Mouse (Mus musculus): ENCODE data around the gene Tcp11. TPM values are rescaled to one million over a fixed set of nuclear protein-coding genes. Genes with fewer than 3 reads are reported as not detected.

The Tcp11 gene
- polyA plus RNA-seq, 1 experiment from 2014 or later = 0.86 TPM

DNA sequence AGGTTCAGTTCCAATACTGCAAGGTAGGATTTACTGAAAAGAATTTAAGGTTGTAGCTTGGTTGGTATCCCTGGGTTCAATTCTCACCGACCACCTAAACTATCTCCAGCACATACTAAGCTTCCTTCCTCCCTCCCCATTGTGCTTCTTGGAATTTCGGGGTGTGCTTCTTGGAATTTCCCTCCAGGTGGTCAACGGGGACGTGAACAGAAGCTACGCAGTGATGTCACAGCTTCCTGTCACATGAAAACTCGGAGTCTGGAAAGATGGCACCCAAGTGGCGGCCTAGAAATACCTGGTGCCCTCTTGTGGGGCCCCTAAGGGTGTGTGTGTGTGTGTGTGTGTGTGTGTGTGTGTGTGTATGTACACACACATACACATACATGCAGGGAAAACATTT lies 1.4 kb upstream of the Tcp11 start:
- DNase-seq (ENCODE audit: low spot score) = no peak
- H3K27me3 ChIP-seq (ENCODE audit: low read depth, poor library complexity, severe bottlenecking) = peaks cover 46% of the 10 kb centered on the region
- WGBS = 92% methylated on average over 7 of the region's 7 CpGs

DNA sequence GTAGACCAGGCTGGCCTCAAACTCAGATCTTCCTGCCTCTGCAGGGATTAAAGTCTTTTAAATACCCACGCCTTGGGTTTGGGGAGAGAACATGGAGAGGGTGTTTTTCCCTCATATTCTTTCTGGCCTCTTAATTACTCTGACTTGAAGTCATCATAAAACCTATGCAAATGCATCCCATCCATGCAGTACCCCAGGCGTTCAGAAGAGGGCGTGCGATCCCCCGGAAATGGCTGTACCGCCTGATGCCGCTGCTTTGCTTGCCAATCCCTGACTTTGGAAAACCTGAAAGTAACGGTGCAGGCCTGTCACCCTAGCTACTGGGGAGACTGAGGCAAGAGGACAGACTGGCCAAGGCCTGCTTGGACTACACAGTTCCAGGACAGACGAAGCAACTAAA lies 946 bp upstream of the Tcp11 start:
- H3K4me3 ChIP-seq = no peak overlapping the region
- H3K4me1 ChIP-seq = peaks cover 52% of the 10 kb centered on the region
- 46% methylated on average over 9 of the region's 9 CpGs for WGBS
- H3K27me3 ChIP-seq (ENCODE audit: low read depth, poor library complexity, severe bottlenecking) = peaks cover 46% of the 10 kb centered on the region
- H3K27ac ChIP-seq (replicated peaks) = no peak overlapping the region
- peak; percentile 53 for DNase-seq (ENCODE audit: low spot score)
- H3K9me3 ChIP-seq (replicated peaks) = no peaks in the 10 kb centered on the region
- no peaks in the 10 kb centered on the region for H3K36me3 ChIP-seq

More for the DNA sequence above, 1.4 kb upstream of the Tcp11 start:
- Histone ChIP-seq H3K4me3 (no peak overlapping the region), H3K9me3 (replicated peaks) (no peaks in the 10 kb centered on the region), H3K27ac (replicated peaks) (no peak overlapping the region), H3K4me1 (peaks cover 57% of the 10 kb centered on the region), H3K36me3 (no peaks in the 10 kb centered on the region)

DNA sequence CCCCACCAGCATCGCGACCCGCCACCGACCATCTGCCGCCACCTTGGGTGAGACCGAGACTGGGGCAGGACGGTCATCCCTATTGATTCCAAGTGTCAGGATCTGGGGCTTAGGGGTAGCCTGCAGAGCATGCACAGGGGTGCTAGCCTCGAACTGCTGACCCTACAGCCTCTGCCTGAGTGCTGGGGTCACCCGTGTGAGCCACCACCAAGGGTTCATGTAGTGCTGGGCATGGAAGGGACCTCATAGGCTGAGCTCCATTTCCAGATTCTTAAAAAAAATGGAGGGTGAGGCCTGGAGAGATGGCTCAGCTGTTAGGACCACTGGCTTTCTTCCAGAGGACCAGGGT lies 352 bp upstream of the Tcp11 start:
- no peaks in the 10 kb centered on the region for H3K9me3 ChIP-seq (replicated peaks)
- H3K4me3 ChIP-seq = peak overlapping the region; percentile 78
- H3K4me1 ChIP-seq = peaks cover 46% of the 10 kb centered on the region
- no peak for DNase-seq (ENCODE audit: low spot score)
- H3K27ac ChIP-seq (replicated peaks) = peak overlapping the region; percentile 79
- 12% methylated on average over 9 of the region's 9 CpGs for WGBS
- H3K27me3 ChIP-seq (ENCODE audit: low read depth, poor library complexity, severe bottlenecking) = peaks cover 50% of the 10 kb centered on the region
- H3K36me3 ChIP-seq = no peaks in the 10 kb centered on the region

DNA sequence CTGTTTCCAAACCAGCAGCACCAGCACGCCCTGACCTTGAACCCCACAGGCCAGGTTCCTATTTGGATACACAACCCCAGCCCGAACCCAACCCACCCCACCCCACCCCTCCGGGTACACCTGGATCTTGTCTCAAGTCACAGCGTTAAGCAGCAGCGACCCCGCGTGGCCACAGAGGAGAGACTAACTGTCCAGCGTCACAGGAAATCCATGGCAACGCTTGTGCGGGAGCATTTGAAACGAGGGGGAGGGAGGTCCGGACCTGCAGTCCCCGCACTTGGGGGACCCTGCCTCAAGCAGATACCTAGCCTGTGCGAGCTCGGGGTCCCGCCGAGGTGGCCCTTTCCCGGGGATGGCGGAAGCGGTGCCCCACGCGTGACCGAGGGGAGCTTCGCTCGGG lies 821 bp downstream of the Tcp11 start:
- WGBS = under 1% methylated on average over 25 of the region's 25 CpGs
- H3K36me3 ChIP-seq = no peaks in the 10 kb centered on the region

DNA sequence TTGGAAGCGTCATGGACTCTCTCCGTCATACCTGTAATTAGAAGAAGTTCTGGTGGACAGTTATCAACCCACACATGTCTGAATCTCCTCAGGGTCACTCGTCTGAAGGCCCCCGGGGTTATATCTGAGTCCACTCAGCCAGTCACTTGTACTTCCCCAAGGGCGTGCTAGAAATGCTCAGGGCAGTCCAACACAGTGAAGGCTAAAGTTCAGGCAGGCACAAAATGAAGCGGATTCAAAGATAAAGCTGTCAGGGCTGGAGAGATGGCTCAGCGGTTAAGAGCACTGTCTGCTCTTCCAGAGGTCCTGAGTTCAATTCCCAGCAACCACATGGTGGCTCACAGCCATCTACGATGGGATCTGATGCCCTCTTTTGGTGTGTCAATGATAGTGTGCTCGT lies 2.4 kb downstream of the Tcp11 start:
- no peak for DNase-seq (ENCODE audit: low spot score)
- H3K9me3 ChIP-seq (replicated peaks) = no peaks in the 10 kb centered on the region
- H3K36me3 ChIP-seq = no peaks in the 10 kb centered on the region
- WGBS = 86% methylated on average over 9 of the region's 9 CpGs
- H3K4me3 ChIP-seq = no peak overlapping the region
- H3K27me3 ChIP-seq (ENCODE audit: low read depth, poor library complexity, severe bottlenecking) = peaks cover 36% of the 10 kb centered on the region
- H3K4me1 ChIP-seq = peaks cover 19% of the 10 kb centered on the region
- no peak overlapping the region for H3K27ac ChIP-seq (replicated peaks)

More for the DNA sequence above, 821 bp downstream of the Tcp11 start:
- Histone ChIP-seq H3K9me3 (replicated peaks) (no peaks in the 10 kb centered on the region), H3K27ac (replicated peaks) (peak overlapping the region; percentile 79), H3K4me3 (peak overlapping the region; percentile 78), H3K4me1 (peaks cover 34% of the 10 kb centered on the region), H3K27me3 (ENCODE audit: low read depth, poor library complexity, severe bottlenecking) (peaks cover 50% of the 10 kb centered on the region)
- peak; percentile 90 for DNase-seq (ENCODE audit: low spot score)

DNA sequence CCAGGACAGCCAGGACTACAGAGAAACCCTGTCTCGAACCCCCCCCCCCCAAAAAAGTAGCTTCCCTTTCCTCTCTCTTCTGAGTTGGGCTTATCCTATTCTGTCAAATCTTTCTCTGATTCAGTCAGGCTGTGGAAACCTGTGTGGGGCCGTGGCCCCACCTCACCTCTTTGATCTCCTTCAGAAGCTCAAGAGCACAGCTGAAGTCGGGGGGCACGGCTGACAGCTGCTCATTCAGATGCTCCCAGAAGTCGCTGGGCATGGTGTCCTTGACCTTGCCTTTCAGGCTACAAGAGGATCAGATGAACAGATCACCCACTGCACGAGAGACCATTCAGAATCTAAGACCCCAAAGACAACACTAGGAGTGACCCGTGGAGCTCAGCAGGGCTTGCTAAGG lies 6.0 kb downstream of the Tcp11 start:
- WGBS = 75% methylated on average over 7 of the region's 7 CpGs
- Histone ChIP-seq H3K9me3 (replicated peaks) (no peaks in the 10 kb centered on the region), H3K36me3 (no peaks in the 10 kb centered on the region), H3K4me1 (peaks cover 4% of the 10 kb centered on the region), H3K4me3 (no peak overlapping the region), H3K27ac (replicated peaks) (no peak overlapping the region), H3K27me3 (ENCODE audit: low read depth, poor library complexity, severe bottlenecking) (peaks cover 12% of the 10 kb centered on the region; the same call in 1 of the 2 replicates)
- no peak for DNase-seq (ENCODE audit: low spot score)

DNA sequence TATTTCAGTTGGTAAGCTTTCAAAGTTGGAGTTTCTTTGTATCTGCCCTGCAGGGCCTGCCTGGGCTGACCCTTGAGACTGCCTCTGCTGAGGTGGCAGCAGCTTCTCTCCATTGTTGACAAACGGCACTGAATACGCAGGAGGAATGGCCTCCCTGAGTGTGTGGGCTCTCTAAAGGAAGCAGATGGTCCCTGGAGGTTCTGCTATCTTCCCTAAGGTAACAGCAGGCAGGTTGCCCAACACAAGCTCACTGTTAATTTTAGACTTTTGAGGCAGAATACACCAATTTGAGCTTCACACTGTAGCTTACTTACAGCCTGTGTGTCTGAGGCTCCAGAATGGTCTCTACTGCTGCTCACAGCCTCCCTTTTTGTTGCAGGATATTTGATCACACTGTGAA lies 7.7 kb downstream of the Tcp11 start:
- Histone ChIP-seq H3K36me3 (no peaks in the 10 kb centered on the region), H3K27ac (replicated peaks) (no peak overlapping the region), H3K27me3 (ENCODE audit: low read depth, poor library complexity, severe bottlenecking) (peaks cover 6% of the 10 kb centered on the region; the same call in 1 of the 2 replicates), H3K4me1 (no peaks in the 10 kb centered on the region), H3K9me3 (replicated peaks) (no peaks in the 10 kb centered on the region), H3K4me3 (no peak overlapping the region)
- 82% methylated on average over 2 of the region's 2 CpGs for WGBS
- DNase-seq (ENCODE audit: low spot score) = no peak

DNA sequence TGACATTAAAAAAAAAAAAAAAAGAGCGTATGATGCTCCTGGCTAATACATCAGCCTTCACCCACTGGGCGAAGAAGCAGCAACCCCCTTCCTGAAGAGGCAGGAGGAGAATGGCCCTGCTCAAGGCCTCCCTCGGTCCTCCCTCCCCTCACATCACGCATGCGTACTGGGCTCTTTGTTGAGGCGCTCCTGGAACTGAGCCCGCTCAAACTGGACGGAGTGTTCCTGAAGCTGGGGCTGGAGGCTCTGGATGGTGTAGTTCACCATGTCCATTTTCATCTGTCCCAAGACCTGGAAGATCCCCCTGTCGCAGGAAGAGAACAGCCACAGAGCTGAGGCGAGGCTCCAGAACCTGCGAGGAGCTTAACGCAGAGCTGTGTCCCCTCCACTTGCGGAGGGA lies 10.2 kb downstream of the Tcp11 start:
- 0 out of 2 replicates have a peak overlapping the region, but pooled peaks have one; percentile 13 for H3K27ac ChIP-seq (replicated peaks)
- no peak overlapping the region for H3K4me3 ChIP-seq
- H3K9me3 ChIP-seq (replicated peaks) = no peaks in the 10 kb centered on the region
- 90% methylated on average over 13 of the region's 13 CpGs for WGBS
- H3K27me3 ChIP-seq (ENCODE audit: low read depth, poor library complexity, severe bottlenecking) = no peaks in the 10 kb centered on the region
- DNase-seq (ENCODE audit: low spot score) = no peak
- no peaks in the 10 kb centered on the region for H3K36me3 ChIP-seq
- H3K4me1 ChIP-seq = 0 out of 2 replicates have a peak, but pooled peaks cover 6% of the 10 kb centered on the region

DNA sequence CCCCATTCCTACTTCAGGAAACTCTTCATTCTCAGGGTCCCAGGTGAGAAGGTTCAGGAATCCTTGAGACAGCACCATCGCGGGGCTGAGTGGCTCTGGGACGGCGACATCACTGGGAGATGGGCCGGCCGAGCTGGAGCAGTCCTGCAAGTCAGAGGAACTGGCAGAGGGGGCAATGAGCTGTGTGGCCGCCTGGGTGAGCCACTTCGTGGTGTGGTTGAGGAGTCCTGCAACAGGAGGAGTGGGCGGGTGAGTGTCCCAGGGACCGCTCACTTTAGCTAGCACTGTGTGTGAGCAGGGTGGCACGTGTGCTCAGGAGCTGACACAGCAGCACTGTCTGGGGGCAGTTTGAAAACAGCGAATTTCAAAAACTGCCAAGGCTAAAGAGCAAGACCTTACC lies 11.0 kb downstream of the Tcp11 start:
- H3K36me3 ChIP-seq = no peaks in the 10 kb centered on the region
- H3K27me3 ChIP-seq (ENCODE audit: low read depth, poor library complexity, severe bottlenecking) = no peaks in the 10 kb centered on the region
- 36% methylated on average over 12 of the region's 12 CpGs for WGBS
- DNase-seq (ENCODE audit: low spot score) = no peak
- no peak overlapping the region for H3K27ac ChIP-seq (replicated peaks)
- no peak overlapping the region for H3K4me3 ChIP-seq
- H3K4me1 ChIP-seq = 0 out of 2 replicates have a peak, but pooled peaks cover 6% of the 10 kb centered on the region
- no peaks in the 10 kb centered on the region for H3K9me3 ChIP-seq (replicated peaks)

DNA sequence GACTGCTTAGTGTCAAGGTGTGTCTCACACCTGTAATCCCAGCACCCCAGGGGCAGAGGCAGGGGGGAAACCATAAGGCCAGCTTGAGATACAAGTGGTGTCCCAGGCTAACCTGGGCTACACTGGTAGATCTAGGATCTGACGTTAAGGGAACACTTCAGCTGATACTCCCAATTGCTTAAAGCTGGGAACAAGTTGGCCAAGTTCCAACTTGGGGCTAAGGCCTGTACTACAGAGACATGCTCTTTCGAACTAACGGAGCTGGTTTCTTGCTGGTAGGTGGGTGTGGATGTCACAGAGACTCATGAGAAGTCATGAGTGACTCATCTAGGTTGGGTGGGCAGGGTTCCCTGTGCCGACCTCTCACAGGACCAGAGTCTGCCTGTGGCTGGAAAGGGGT lies 13.1 kb downstream of the Tcp11 start:
- Histone ChIP-seq H3K27ac (replicated peaks) (no peak overlapping the region), H3K9me3 (replicated peaks) (no peaks in the 10 kb centered on the region), H3K4me3 (no peak overlapping the region), H3K36me3 (no peaks in the 10 kb centered on the region), H3K27me3 (ENCODE audit: low read depth, poor library complexity, severe bottlenecking) (no peaks in the 10 kb centered on the region), H3K4me1 (peaks cover 6% of the 10 kb centered on the region; the same call in 1 of the 2 replicates)
- 96% methylated on average over 4 of the region's 4 CpGs for WGBS
- DNase-seq (ENCODE audit: low spot score) = no peak

DNA sequence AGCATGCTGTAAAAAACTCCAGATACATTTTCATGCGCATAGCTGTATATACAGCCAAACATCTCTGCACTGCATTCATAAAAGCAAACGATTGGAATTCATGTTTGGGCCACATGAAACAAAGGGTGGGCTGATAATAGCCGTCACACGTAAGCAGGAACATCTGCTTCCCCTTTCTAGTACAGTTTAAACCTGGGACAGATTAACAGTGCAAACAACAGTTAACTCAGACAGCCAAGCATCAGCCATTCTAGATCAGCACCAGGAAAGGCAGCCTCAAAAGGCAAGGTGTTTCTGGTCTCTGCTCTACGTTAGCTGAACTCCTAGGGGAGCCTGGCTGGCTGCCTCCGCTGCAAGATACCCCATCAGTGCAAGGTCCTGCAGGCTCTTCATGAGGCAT lies 17.3 kb downstream of the Tcp11 start:
- Histone ChIP-seq H3K4me3 (no peak overlapping the region), H3K27ac (replicated peaks) (peak overlapping the region; percentile 39), H3K9me3 (replicated peaks) (no peaks in the 10 kb centered on the region), H3K36me3 (peaks cover 32% of the 10 kb centered on the region), H3K27me3 (ENCODE audit: low read depth, poor library complexity, severe bottlenecking) (no peaks in the 10 kb centered on the region), H3K4me1 (peaks cover 12% of the 10 kb centered on the region; the same call in 1 of the 2 replicates)
- no peak for DNase-seq (ENCODE audit: low spot score)
- 80% methylated on average over 6 of the region's 6 CpGs for WGBS

DNA sequence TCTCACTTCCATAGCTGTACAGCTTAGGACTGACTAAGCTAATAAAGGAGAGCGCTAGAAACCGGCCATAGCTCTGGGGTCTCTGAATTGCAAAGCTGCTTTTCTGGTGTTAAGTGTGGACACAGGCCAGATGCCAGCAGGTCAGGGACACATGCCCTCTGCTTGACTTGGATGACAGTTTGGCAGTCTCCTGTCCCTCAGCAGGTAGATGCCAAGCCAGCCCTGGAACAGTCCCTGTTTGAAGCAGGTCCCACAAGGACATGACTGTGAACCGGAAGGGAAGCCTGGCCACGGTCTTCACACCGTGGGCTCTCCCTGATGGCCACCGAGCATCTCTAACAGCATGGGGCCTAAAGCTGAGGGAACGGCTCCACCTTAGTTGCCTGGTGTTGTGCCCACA lies 17.7 kb downstream of the Tcp11 start:
- H3K4me1 ChIP-seq = peaks cover 12% of the 10 kb centered on the region; the same call in 1 of the 2 replicates
- no peak overlapping the region for H3K4me3 ChIP-seq
- H3K36me3 ChIP-seq = peaks cover 35% of the 10 kb centered on the region
- no peak for DNase-seq (ENCODE audit: low spot score)
- 90% methylated on average over 7 of the region's 7 CpGs for WGBS
- H3K27ac ChIP-seq (replicated peaks) = peak overlapping the region; percentile 39; the same call in 1 of the 2 replicates
- no peaks in the 10 kb centered on the region for H3K9me3 ChIP-seq (replicated peaks)
- H3K27me3 ChIP-seq (ENCODE audit: low read depth, poor library complexity, severe bottlenecking) = no peaks in the 10 kb centered on the region

DNA sequence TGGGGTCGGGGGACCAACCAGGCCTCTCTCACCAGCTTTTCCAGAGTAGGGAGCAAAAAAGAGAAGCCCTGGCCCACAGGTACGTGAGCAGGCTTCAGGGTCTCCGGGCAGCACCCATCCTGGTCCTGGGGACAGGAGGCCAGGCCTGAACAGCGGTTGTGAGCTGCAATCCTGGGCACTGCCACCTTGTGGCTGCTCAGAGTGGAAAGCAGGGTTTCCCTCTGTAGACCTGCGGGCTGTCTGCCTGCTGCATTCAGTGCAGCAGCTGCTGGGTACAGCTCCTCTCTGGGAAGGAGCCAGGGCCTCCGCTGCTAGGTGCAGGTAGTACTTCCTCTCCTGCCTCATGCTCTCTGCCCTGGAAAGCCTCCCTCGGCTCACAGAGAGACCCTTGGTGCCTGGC lies 19.0 kb downstream of the Tcp11 start:
- no peaks in the 10 kb centered on the region for H3K27me3 ChIP-seq (ENCODE audit: low read depth, poor library complexity, severe bottlenecking)
- peaks cover 40% of the 10 kb centered on the region for H3K36me3 ChIP-seq
- DNase-seq (ENCODE audit: low spot score) = no peak
- no peak overlapping the region for H3K4me3 ChIP-seq
- 59% methylated on average over 7 of the region's 7 CpGs for WGBS
- H3K4me1 ChIP-seq = peaks cover 9% of the 10 kb centered on the region; the same call in 1 of the 2 replicates
- H3K27ac ChIP-seq (replicated peaks) = peak overlapping the region; percentile 30; the same call in 1 of the 2 replicates
- no peaks in the 10 kb centered on the region for H3K9me3 ChIP-seq (replicated peaks)

DNA sequence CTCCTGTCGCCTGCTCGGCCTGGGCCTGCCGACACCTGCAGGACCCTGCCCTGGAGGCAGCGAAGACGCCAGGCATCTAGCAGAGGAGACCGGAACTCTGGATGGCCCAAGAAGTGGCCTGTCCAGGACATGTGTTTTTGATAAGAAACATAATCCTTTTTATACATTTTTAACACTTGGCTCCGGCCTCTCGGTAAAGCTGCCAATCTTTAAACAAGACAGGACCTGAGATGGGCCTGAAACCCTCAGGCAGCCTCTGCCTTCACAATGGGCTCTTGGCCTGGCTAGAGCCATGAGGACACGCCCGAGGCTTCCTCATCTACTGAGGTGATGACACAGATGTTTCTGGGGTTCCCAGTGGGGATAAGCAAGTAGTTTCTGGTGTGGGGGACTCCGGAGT lies 19.8 kb downstream of the Tcp11 start:
- Histone ChIP-seq H3K36me3 (peaks cover 45% of the 10 kb centered on the region), H3K4me1 (peaks cover 6% of the 10 kb centered on the region; the same call in 1 of the 2 replicates), H3K27ac (replicated peaks) (peak overlapping the region; percentile 42; the same call in 1 of the 2 replicates), H3K4me3 (no peak overlapping the region), H3K9me3 (replicated peaks) (no peaks in the 10 kb centered on the region), H3K27me3 (ENCODE audit: low read depth, poor library complexity, severe bottlenecking) (no peaks in the 10 kb centered on the region)
- DNase-seq (ENCODE audit: low spot score) = no peak
- 86% methylated on average over 11 of the region's 11 CpGs for WGBS

Data from midbrain, embryonic 10.5 days (tissue).